Mouse (Mus musculus): Measurements from ENCODE around the gene Ice1. TPM values are rescaled to one million over a fixed set of nuclear protein-coding genes. Genes with fewer than 3 reads are reported as not detected.
A peak's percentile ranks its signal among the peaks of the same experiment; 100 is the strongest.

The Ice1 gene
- 10 to 100 TPM; 22.5 to 31.4 TPM for total RNA-seq (2021)
- long read RNA-seq, experiment 1, full-length matches to known transcripts: 1 of 10 reads
- long read RNA-seq, experiment 1, partial matches to known transcripts: 7 of 10 reads
- long read RNA-seq, experiment 1, other reads (novel, unspliced or antisense): 2 of 10 reads
- long read RNA-seq, experiment 2, full-length matches to known transcripts: 2 of 8 reads
- long read RNA-seq, experiment 2, partial matches to known transcripts: 3 of 8 reads
- long read RNA-seq, experiment 2, other reads (novel, unspliced or antisense): 3 of 8 reads

DNA sequence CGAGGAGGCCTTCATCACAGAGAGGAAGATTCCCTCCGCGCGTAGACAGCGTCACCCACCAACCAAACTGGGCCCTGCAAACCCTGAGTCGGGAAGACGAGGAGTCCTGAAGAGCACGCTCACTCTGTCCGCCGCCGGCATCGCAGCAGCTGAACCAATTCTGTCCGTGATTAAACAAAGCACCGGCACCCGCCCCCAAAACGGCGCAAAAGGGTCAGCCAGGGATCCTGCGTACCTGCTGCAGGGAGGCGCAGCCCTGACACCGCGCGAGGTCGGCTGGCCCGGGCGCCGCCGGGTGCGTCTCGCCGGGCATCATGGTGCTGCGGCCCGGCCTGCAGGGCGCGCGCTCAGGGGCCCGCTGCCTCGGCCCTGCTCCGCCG is at the start of gene Ice1:
Ice1 (minus strand) TSS at position 353 of the 380 bp plus-strand sequence.
- no peak for DNase-seq

DNA sequence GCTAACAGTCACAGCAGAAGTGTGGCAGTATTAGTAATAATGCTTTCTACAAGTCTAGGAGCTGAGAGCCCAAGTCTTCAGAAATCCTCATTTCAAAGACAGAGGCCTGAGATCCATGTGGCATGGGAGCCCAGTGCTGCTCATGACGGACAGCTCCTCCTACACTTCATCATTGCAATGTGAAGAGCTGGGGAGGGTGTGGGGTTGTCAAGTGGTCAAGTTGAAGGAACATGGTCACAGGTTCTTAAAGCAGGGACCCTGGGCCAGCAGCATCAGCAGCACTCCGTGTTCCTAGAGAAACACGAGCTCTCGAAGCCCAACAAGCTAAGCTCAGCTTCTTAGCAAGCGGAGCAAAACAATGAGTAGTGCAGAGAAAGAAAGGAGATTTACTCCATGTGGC is 48.4 kb upstream of the Ice1 start:
- no peak for DNase-seq

DNA sequence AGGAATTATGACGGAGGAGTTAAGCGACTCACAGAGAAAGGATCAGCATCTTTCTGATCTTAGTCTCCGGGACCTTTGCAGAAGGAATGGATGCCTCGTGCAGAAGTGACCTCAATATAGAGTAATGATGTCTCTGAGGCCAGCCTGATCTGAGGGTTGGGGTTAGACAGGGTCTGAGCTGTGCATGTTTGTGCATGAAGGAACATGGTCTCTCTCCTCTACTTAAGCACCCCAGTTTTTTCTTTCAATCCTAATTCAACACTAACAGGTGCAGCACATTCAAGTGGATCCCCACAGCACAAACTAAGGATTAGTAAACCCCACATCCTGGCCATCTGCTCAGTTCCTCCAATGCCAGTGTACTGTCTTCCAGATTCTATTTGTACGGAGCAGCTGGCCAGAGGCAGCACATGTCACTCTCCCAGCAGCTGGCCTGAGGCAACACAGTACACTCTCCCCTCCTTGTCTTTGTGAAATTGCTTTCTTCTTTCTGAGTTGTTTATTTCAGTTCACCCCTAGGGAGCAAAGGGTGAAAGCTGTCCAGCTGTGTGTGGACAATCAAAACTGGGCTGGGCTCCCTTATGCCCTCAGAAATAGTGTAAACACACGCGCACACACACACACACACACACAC is 47.7 kb upstream of the Ice1 start:
- no peak for DNase-seq

DNA sequence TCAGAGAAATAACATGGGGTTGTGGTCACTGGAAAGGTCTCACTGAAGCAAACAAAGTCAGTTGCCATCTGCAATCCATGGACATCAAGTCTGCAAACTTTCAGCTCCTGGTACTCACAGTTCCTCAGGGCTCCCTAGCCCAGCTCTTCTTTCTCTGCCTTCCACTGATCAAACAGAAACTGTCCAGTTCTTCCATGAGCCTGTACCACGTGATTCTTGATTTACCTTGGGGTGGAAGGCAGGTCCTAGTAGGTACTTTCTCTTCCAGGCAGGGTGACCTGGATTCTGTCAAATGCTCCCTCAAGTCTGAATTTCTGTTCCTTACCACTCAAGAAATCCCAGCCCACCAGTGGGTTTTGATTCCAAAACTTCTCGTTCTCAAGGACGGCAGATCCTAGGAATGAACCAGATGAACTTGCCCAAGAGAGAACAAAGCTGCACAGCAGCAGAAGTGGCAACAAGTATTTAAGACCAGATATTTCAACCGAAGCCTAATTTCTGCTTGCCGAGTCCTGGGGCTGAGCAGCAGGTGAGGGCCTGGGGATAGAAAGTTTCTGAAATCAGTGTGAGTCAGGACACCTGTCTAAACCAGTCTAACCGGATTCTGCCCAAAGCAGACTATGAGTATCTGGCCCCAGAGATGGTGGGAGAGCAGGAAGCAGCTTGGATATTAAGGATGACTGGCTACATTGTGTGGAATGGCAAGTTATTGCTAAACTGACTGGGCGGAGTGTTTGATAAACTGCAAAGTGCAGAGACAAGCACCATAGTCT is 44.2 kb upstream of the Ice1 start:
- no peak for DNase-seq

DNA sequence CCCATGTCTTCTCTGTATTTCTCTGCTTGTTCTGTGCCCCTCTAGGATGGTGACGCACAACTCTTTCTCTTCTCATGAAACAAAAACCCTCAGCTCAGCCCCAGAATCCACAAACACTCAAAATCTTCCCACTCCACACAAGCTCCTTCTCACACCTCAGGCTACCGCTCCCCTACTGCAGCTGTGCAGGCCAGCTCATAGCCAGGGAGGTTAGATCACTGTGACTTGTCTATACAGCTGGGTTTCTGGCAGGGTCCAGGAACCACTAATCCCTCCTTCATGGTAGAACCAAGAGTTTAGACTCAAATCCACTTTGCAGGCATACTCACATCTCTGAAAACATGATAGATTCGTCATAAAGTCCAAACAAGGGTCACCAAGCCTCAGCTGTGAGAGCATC is 42.9 kb upstream of the Ice1 start:
- DNase-seq: no peak

DNA sequence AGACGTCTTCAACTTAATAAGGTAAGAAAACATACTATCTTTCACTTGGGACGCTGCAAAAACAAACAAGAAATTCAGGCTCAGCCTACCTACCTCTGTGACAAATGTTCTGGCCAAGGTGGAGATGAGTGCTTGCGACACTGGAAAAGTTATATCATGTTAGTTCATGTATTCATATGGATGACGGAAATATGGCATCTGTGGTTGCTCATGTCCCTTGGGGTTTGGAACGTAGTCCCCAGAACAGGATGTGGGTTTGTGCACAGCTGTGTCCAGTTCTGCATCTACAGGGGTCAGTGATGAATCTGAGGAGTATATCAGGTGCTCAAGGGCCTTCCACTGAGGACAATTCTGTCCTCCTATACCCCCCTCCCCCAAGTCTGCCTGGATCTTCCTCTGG is 40.3 kb upstream of the Ice1 start:
- DNase-seq: no peak

DNA sequence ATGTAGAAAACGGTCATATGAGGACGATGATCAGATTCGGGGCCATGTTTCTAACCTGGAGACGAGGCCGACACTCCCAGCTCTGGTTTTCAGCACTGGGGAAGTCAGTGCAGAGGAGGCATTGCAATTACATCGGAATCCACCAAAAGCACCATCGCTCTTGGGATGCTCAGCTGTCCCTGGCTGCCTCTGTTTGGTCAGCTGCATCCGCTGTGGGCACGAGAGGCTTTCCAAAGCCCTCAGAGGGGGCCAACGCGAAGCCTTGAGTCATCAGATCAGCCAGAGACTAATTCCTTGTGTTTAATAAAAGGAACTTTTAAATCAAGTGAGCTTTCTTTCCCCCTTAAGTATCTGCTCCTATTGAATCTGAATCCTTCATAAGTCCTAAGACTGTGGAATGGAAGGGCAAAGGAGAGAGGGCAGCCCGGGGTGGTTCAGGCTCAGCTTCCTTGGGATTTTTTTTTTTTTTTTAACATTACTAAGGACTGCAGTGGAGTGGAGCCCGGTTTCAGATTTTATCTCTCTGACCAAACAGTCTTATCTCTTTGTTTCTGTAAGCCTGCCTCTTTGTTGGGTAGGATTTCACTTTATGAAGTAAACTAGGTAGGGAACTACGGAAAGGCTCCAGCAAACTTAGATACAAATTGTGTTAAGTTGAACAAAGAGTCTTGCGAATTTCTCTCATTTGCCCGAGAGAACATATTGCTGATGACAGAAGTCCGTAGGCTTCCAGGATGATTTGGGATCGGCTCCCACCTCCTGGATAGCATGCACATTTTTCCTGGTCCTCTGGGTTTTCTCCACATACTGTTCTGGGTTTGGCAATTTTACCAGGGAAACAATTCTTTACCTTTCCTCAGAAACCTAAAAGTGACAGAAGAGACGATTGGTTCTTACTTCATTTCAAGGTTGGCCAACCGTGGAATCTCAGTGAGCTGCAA is 39.1 kb upstream of the Ice1 start:
- no peak for DNase-seq

DNA sequence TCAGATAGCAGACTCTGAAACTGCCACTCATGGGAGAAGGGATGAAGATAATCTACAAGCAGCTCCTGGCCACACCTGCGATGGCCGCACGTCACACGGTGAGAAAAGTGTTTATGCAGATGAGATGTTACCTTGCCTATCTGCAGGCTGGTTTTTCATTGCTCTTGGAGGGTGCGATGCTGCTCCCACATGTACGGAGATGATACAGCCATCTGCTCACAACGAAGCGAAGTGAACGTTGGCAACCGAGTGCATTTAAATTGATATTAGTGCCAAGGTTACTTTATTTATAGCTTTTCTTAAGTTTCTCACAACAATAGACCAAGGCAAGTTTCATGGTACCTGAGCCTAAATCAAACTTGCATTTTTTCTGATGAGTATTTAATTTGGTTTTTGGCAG is 37.6 kb upstream of the Ice1 start:
- no peak for DNase-seq

DNA sequence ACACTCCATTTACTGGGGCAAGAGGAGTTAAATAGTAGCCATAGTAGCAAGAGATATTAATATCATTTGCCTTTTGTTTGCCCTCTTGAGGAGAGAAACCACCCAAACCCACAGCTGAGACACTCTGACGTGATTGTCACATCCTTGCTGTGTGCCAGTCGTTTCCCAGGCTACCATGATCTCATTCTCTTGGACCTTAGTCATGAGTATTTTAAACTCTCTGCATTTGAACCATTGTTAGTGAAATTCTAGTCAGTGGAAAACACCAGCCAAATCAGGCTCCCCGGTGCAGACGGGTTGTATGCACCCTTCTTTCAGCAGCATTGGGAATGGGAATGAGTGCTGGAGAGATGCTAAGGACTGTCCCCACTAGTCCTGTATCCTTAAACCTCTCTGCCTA is 32.6 kb upstream of the Ice1 start:
- no peak for DNase-seq

DNA sequence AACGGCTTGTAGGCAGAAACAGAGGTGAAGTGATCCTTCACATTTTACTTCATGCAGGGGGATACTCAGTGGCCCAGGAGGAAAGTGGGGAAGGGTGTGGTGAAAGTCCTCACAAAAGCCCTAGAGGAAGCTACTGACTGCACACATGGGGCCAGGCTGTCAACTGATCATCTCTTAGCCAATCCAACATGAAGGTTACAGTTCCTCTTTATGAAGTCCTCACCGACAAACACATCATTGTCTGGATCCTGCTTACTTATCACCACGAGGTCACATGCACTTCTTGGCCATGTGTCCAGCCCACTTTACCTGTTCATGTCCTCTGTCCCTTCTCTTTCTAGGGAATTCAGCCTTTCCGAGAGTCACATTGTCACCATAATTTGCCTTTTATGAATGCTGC is 22.3 kb upstream of the Ice1 start:
- no peak for DNase-seq

DNA sequence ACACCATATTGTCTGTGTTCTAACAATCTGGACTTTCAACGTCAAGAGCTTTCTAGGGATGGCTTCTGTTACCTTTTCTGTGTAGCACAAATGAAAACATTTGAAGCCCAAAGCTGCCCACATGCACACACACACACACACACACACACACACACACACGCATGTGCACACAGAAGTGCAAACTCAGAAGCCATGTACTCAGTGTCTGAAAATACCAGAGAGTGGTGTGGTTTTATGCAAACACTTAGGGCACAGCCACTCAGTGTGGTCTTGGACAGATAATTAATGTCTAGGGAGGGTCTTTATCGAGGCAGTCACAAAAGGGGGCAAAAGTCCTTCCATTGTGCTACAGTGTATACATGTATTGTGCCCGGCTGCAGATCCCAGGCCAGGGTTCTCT is 19.3 kb upstream of the Ice1 start:
- no peak for DNase-seq

DNA sequence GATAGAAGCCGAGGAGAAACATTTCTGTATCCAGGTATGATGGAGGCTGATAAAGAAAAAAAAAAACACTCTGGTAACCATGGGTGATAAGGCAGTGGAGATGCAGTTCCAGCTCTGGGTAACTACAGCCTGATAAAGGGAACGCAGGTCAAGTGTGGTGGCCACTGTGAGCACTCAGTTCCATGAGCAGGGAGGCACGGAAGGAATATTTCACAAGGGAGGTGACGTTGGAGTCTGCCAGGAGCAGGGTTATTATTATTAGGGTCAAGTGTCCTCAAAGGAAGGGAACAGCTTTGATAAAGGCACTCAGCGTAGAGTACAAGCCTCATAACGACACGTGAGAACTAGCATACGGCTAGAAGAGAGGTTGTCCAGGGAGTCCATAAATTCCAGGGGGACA is 18.9 kb upstream of the Ice1 start:
- no peak for DNase-seq

DNA sequence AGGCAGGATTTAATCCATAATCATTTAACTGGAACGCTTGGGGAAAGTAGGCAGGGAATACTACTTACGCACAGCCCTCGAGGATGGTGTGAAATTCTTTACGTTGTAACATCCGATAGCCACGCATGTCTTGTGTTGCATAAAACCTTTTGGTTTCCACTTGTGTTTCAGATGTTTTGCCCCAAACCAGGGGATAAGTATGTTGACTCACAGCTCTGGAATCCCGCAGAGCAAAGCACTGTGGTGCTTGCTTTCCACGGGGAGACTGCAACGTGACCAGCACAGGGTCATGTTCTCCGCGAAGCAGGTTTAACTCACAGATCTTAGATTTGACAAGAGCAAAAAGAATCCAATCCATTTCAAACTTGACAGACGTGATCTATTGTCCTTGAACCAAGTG is 18.1 kb upstream of the Ice1 start:
- DNase-seq: no peak

DNA sequence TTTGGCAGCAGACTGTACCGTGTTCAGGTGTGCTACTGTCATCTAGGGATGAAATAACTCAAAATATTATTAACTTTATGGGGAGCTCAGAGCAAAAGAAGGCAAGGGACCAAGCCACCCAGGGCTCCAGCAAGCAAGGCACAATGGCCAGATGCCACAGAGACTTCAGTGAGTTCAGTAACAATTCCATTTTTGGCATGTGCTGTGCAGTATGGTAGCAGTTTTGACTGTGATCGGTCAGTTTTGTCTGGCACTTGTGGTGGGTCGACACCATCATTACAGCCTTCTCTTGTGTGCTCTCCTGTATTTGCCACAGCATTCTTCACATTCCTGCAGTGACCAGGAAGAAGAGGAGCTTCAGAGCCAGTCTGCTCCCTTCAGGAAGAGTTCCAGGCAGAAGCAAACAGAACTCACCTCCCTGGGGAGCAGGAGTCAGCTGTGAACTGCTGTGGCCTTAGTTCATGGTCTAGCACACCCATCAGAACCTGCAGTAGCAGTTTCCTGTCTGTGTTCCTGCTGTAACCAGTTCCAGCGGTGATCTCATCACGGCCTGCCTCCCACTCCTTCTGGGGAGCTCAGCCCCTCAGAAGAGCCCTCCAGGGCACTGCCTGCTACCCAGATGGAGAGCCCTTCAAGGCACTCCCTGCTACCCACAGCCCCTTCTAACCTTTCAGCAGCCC is 16.8 kb upstream of the Ice1 start:
- peak; percentile 26 for DNase-seq

DNA sequence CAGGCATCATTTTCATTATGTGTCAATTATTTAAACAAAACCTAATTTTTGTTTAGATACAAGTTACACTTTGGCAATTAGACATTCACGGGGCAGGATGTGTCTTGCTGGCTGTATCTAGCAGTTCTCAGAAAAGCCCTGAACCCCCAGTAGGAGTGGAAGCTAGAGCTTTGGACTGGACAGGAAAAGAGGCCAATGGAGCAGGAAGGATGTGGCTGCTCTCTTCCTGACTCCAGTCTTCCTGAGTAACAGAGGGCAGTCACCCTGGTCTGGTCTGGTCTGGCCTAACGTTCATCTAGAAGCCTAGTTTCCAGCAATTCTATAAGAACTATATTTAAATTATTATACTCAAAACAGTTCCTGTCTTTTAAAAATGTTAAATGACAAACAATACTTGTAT is 16.0 kb upstream of the Ice1 start:
- DNase-seq: no peak

DNA sequence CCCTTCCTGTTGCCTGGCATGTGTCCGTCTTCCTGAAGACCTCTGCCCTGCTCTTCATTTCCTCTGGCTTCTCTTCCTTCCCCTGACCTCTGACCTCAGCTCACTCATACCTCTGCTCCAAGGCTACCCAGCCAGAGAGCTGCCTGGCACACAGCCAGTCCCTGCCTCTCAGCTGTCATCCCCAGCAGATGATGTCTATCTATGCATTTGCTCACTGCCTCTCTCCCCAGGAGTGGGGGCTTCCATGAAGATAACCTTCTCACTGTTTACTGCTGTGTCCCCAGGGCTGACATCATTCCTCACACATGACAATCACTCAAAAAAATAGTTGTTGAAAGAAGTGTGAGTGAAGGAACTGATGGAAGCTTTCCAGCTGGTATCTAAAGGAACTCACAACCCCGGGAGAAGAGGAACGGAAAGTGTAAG is 12.6 kb upstream of the Ice1 start:
- DNase-seq: peak; percentile 59

DNA sequence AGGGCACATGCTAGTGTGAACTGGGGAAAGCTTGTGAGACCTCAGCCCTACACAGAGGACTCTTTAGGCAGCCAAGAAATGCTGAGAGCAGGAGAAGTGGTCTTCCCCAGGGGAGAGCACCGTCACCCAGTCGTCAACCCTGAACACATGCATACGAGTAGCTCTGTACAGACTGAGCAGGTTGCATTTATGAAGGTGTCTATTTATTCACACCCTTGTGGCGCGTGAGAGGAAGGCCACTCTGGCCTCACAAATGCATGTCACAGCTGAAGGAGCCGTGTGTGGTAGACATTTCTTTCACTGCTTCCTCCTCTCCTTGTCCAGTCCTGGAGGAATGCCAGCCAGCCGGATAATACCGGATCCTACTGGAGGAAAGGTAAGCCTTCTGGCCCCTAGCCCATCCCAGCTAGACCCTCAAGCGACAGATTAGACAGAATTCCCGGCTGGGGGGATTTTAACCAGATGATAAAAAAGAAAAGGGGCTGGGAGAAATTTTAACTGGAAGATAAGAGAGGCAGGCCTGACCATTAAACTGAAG is 8.6 kb upstream of the Ice1 start:
- DNase-seq: no peak

DNA sequence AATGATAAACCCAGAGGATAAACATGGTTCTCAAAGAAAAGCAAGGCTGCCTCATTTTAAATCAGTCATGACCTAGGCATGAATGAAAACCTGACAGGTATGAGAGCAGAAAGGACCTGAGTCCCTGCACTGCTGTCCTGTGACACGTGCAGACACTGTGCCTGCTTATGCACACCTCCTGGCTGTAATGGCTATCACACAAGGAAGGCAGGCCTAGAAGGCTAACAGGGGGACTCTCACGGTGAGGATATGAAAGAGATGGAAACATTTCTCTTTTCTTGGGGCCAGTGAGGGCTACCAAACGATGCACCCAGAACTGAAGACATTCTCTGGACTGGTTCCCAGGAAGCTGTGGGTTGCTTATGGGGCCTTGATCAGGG is 6.6 kb upstream of the Ice1 start:
- DNase-seq: no peak

DNA sequence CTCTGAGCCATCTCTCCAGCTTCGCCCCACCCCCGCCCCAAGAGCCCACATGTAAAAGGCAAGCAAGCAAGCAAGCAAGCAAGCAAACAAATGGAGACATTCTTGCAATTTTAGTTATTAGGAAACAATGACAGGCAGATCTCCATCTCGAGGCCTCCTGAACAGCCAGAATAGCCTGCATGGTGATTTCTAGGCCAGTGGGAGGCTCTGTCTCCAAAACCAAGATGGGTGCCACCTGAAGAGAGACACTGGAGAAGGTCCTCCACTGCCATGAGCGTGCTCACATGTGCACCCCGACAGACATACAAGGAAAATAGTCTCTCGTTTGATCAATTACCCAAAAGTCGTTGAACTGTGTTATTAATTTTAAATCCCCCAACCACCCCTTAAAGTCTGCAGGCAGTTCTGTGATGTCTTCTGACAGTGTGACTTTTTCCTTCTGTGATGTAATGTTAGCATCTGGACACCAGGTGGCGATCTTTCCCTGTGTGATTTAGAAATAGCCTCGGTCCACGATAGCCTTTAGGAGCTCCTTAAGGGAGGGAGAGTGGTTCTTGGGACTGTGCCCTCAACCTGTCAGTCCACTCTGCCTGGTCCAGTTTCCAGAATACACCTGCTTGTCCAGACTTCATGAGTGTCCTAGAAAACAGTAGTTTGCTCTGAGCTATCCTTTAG is 6.1 kb upstream of the Ice1 start:
- peak; percentile 67 for DNase-seq

DNA sequence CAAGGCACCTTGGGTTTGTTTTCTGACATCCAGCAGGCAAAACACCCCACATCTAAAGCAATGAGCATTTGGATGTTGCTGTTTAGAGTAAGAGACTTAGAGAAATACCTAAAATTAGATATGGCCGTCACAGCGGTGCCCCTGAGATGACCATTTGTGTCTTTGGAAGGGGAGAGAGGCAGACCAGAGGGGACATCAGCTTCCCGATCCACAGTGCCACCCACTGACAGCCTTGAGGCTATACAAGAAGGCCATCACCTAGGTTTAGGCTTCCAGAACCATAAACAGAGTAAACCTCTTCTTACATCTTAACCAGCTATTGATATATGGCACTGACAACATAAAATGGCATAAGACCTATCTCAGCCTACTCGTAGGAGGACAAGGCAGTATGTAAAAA is 4.5 kb upstream of the Ice1 start:
- DNase-seq: no peak

DNA sequence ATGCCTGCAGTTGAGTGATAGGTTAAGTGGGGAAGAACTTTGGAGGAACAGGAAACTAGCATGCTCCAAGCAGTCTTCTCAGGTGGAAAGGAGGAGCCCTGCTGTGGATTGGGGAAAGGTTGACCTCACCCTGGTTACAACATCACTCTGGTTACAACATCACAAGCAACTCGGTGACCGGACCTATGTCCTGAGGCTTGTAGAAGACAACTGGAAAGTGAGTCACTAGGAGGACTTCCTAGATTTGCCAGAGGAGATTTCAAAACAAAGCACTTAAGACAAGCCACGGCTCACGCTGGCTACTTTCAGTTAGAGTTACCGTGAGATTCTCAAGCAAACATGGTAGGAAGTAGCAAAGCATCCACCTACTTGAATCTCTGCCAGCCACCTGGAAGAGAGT is 3.9 kb upstream of the Ice1 start:
- no peak for DNase-seq
